Mouse (Mus musculus) testis, adult 2 months (tissue): ENCODE results near the gene Unc45a. TPM values are rescaled to one million over a fixed set of nuclear protein-coding genes. Genes with fewer than 3 reads are reported as not detected.
A peak's percentile ranks its signal among the peaks of the same experiment; 100 is the strongest.

Experiments used
- H3K27ac ChIP-seq: fragments of 200-500 bp; 2 replicates; pipeline ENCODE4 v1.5.1; 2012; ENCODE audit warnings: low read depth, low read length; ENCODE audit not compliant: control insufficient read depth, insufficient read depth
- H3K27me3 ChIP-seq: fragments of 200-500 bp; 2 replicates; pipeline ENCODE4 v1.6.1; 2012; ENCODE audit warnings: mild to moderate bottlenecking, low read length, moderate library complexity; ENCODE audit not compliant: control insufficient read depth, insufficient read depth
- H3K36me3 ChIP-seq: fragments of 200-500 bp; 2 replicates; pipeline ENCODE4 v1.6.1; 2012; ENCODE audit warnings: mild to moderate bottlenecking, low read length; ENCODE audit not compliant: control insufficient read depth, insufficient read depth
- H3K4me1 ChIP-seq: fragments of 200-500 bp; 2 replicates; pipeline ENCODE4 v1.6.1; 2012; ENCODE audit warnings: low read length; ENCODE audit not compliant: control insufficient read depth, insufficient read depth
- H3K4me3 ChIP-seq: fragments of 200-500 bp; 2 replicates; pipeline ENCODE4 v1.5.1; 2012; ENCODE audit warnings: low read depth, mild to moderate bottlenecking, low read length, moderate library complexity, mixed read lengths; ENCODE audit not compliant: control insufficient read depth
- CTCF ChIP-seq: fragments of 200-500 bp; IDR thresholded peaks from 2 replicates; pipeline ENCODE4 v1.5.1; 2012; ENCODE audit warnings: low read depth, mild to moderate bottlenecking, inconsistent platforms, low read length, moderate library complexity; ENCODE audit not compliant: control insufficient read depth, insufficient read depth, insufficient replicate concordance
- POLR2A ChIP-seq: fragments of 200-500 bp; IDR thresholded peaks from 2 replicates; pipeline ENCODE4 v1.6.1; 2012; ENCODE audit warnings: low read depth, mild to moderate bottlenecking, inconsistent platforms, low read length, moderate library complexity; ENCODE audit not compliant: control insufficient read depth
- polyA plus RNA-seq: library from polyadenylated mRNA; depleted of rRNA; stranded (reverse); fragments of >200 nt; gene quantifications from 2 replicates; pipeline ENCODE4 v1.2.3, GENCODE M21; 2012

Gene Unc45a
- polyA plus RNA-seq, 1 experiment: 9.4 TPM

DNA sequence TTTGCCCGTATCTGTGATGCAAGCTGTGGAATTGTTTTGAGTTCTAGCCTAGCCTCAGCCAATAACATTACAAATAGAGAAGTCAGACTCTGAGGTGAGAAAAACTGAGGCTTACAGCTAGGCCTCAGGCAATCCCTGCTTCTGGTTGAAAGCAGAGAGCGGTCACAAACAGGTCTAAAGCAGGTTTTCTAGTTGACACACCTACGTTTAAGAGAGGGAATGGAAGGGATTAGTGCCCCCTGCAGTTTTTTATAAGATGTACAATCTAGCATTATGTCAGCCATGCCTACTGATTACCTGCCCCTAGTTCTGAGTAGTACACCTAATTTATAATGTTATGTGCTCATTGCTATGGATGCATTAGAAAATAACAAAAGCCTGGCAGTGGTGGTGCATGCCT, 33.0 kb downstream of the Unc45a start:
- no peaks in the 10 kb centered on the region for H3K27me3 ChIP-seq

DNA sequence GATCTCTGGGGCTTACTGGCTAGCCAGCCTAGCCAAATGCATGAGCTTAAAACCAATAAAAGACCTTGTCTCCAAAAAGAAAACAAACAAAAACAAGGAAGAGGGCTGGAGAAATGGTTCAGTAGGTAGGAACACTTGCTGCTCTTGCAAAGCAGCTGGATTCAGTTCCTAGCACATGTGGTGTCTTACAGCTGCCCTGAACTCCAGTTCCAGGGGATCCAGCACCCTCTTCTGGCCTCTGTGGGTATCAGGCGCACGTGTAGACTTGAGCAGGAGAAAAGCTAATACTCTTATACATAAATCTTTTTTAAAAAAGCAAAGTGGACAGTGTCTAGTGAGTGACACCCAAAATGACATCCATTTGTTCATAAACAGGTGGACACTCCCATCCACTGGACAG, 39.3 kb downstream of the Unc45a start:
- Histone ChIP-seq H3K36me3 (peaks cover 1% of the 10 kb centered on the region), H3K27me3 (no peaks in the 10 kb centered on the region), H3K4me1 (no peaks in the 10 kb centered on the region), H3K27ac (no peak overlapping the region), H3K4me3 (no peak overlapping the region)
- TF ChIP-seq CTCF: no peak
- no peak for TF ChIP-seq POLR2A

More for the DNA sequence above, 33.0 kb downstream of the Unc45a start:
- TF ChIP-seq POLR2A (no peak), CTCF (no peak)
- Histone ChIP-seq H3K4me3 (no peak overlapping the region), H3K27ac (no peak overlapping the region), H3K4me1 (no peaks in the 10 kb centered on the region), H3K36me3 (peaks cover 2% of the 10 kb centered on the region)

DNA sequence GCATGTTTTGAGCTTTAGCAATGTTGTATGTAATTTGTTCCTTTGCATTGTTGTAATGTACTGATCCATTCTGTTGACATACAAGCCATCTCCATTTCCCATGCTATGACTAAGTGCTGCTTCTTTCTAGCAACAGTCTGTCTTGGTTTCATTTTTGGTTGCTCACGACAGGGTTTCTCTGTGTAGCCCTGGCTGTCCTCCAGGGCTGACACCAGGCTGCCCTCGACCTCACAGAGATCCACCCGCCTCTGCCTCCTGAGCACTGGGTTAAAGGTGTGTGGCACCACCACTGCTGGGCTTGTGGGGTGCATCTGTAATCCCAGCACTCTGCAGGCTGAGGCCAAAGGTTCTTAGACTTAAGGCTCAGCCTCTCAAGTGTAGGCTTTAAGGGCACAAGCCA, 41.2 kb downstream of the Unc45a start:
- Histone ChIP-seq H3K27ac (no peak overlapping the region), H3K36me3 (peaks cover 1% of the 10 kb centered on the region), H3K4me3 (no peak overlapping the region), H3K27me3 (no peaks in the 10 kb centered on the region), H3K4me1 (no peaks in the 10 kb centered on the region)
- TF ChIP-seq POLR2A (no peak), CTCF (no peak)

DNA sequence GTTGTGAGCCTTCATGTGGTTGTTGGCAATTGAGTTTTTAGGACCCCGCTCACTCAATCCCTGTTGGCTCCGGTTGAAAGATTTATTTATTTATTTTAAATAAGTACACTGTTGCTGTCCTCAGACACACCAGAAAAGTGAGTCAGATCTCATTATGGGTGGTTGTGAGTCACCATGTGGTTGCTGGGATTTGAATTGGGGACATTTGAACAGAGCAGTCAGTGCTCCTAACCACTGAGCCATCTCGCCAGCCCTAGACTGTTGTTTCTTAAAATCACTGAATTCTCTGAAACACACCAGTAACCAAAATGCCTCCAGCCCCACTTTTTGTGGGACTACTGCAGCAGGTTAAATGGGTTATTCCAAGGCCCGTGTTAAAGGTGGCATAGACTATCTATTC, 42.1 kb downstream of the Unc45a start:
- no peak overlapping the region for H3K27ac ChIP-seq
- no peaks in the 10 kb centered on the region; the same call in 1 of the 2 replicates for H3K4me1 ChIP-seq
- TF ChIP-seq CTCF (no peak), POLR2A (no peak)
- H3K4me3 ChIP-seq: no peak overlapping the region
- H3K36me3 ChIP-seq: no peaks in the 10 kb centered on the region; the same call in none of the 2 replicates
- no peaks in the 10 kb centered on the region for H3K27me3 ChIP-seq

DNA sequence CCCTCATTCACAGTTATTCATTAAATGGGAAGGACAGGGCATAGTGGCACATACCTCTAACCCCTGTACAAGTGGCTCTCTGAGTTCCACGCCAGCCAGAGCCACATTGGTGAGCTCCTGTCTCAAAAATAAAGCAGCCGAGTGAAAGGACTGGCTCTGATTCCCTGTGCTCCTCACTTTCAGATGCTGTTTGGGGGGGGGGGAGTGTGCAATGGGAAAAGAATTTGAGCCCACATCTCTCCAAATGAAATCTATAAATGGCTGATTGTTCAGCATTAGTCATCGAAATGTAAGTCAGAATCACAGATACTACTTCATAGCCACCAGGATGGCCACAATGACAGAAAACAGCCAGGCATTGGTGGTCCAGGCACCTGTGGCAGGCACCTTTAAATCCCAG, 43.8 kb downstream of the Unc45a start:
- Histone ChIP-seq H3K27ac (no peak overlapping the region), H3K27me3 (no peaks in the 10 kb centered on the region), H3K36me3 (no peaks in the 10 kb centered on the region; the same call in none of the 2 replicates), H3K4me3 (no peak overlapping the region), H3K4me1 (no peaks in the 10 kb centered on the region; the same call in 1 of the 2 replicates)
- TF ChIP-seq CTCF: no peak
- no peak for TF ChIP-seq POLR2A

DNA sequence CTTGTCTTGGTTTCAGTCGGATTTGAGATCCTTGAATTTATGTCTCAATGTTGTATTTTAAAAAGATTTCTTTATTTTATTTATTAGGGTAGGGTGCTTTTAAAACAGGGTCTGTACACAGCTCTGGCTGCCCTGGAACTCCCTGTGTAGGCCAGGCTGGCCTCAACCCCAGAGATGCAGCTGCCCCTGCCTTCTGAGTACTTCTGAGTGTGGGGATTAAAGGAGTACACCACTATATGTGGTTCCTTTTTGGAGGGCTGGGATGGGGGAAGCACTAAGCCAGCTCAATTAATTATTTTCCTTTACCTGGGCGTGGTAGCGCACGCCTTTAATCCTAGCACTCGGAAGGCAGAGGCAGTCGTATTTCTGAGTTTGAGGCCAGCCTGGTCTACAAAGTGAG, 44.3 kb downstream of the Unc45a start:
- H3K4me3 ChIP-seq: no peak overlapping the region
- H3K27ac ChIP-seq: no peak overlapping the region
- no peaks in the 10 kb centered on the region; the same call in none of the 2 replicates for H3K36me3 ChIP-seq
- H3K4me1 ChIP-seq: no peaks in the 10 kb centered on the region; the same call in 1 of the 2 replicates
- no peak for TF ChIP-seq CTCF
- TF ChIP-seq POLR2A: no peak
- no peaks in the 10 kb centered on the region for H3K27me3 ChIP-seq

DNA sequence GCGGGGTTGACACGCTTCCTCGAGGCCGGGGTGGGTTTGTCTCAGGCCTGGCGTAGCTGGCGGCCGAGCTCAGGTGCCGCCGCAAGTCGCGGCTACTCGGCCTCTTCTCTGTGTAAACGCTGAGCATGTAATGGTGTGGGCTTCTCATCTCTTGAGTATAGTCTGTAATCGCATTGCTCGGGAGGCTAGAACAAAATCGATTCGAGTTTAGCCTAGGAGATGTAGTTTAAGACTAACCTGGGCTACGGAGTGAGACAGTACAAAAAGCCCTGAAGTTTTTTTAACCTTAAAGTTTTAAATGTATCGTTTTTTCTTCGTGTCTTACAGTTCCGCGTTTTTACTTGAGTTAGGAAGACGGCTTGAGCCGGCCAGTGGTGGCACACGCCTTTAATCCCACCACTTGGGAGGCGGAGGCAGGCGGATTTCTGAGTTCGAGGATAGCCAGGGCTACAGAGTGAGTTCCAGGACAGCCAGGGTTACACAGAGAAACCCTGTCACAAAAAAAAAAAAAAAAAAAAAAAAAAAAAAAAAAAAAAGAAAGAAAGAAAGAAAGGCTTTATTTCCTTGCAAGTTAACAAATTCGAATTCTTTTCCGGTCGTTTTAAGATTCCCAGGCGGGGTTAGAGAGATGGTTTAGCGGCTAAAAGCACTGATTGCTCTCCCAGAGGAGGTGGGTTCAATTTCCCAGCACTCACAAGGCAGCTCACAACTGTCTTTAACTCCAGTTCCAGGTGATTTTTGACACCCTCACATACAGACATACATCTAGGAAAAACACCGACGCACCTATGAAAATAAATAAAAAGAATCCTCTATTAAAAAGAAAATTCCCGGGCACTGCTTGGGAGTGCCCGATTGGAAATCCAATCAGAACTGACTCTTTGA, 45.8 kb downstream of the Unc45a start:
- Histone ChIP-seq H3K4me1 (no peaks in the 10 kb centered on the region; the same call in 1 of the 2 replicates), H3K27me3 (no peaks in the 10 kb centered on the region), H3K36me3 (no peaks in the 10 kb centered on the region; the same call in 1 of the 2 replicates), H3K4me3 (peak overlapping the region; percentile 96), H3K27ac (peak overlapping the region; percentile 96)
- TF ChIP-seq CTCF: no peak
